Comparison of ENCODE assay signal across 8 mouse cellular contexts in the genomic region with DNA sequence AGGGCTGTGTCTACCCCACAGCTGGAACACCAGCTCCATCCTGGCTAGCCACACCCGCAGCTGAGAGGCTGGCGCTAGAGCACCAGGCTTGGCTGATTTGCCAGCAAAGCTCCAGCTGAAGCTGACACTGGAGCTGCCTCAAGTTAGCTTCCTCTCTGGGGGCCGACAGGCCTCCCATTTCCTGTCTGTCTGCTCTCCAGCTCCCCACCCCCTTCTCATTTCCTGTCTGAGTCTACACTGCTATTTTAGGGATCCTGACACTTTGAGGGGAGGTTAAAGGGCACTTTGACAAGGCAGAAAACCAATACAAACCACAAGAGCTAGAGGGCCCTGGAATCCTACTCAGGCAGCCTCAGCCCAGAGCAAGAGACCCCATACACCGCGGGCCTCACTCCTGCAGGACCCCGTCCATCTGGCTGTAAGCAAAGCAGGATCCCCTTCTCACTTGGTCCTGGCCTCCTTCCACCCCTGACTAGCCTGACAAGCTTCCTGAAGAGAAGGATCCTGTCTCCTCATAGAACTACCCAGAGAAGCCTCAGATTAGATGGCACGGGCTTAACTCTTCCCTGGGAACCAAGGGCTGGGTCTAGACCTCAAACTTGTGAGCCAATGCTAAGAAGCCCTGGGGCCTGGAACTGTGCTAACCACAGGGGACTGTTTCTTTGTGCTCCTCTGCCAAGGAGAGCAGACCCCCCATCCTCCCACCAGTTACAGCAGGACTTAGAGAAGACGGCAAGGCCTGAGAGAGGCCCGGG. TPM values are rescaled to one million over a fixed set of nuclear protein-coding genes. Genes with fewer than 3 reads are reported as not detected.
DNase-seq lines count a peak whose midpoint lies in the region; ATAC-seq lines count a peak whose summit lies in the region.

No protein-coding gene starts in this region.

- 63% methylated on average over 9 of the region's 9 CpGs for WGBS in midbrain, embryonic 10.5 days
- 63% methylated on average over 9 of the region's 9 CpGs for WGBS in midbrain, embryonic 11.5 days
- 27% methylated on average over 9 of the region's 9 CpGs for WGBS in embryonic facial prominence, embryonic 10.5 days
- 27% methylated on average over 9 of the region's 9 CpGs for WGBS in heart, embryonic 10.5 days
- 62% methylated on average over 9 of the region's 9 CpGs for WGBS in neural tube, embryonic 14.5 days

- peaks cover 16% of the 10 kb centered on the region for H3K36me3 ChIP-seq in midbrain, embryonic 10.5 days
- no peaks in the 10 kb centered on the region for H3K36me3 ChIP-seq in midbrain, embryonic 11.5 days (ENCODE audit: control insufficient read depth, insufficient read depth, low read length)
- peaks cover 51% of the 10 kb centered on the region for H3K36me3 ChIP-seq in embryonic facial prominence, embryonic 10.5 days (replicated peaks)
- H3K36me3 ChIP-seq in heart, embryonic 10.5 days: peaks cover 34% of the 10 kb centered on the region
- H3K36me3 ChIP-seq in neural tube, embryonic 14.5 days (ENCODE audit: control insufficient read depth, insufficient read depth, low read length): no peaks in the 10 kb centered on the region; the same call in 1 of the 2 replicates

- no peak overlapping the region for H3K4me2 ChIP-seq in midbrain, embryonic 11.5 days
- no peak overlapping the region for H3K4me2 ChIP-seq in neural tube, embryonic 14.5 days (ENCODE audit: low read depth, low read length)

- H3K9me3 ChIP-seq in midbrain, embryonic 10.5 days (replicated peaks): no peaks in the 10 kb centered on the region
- no peaks in the 10 kb centered on the region for H3K9me3 ChIP-seq in midbrain, embryonic 11.5 days (ENCODE audit: control insufficient read depth, low read length)
- H3K9me3 ChIP-seq in embryonic facial prominence, embryonic 10.5 days: no peaks in the 10 kb centered on the region
- no peaks in the 10 kb centered on the region for H3K9me3 ChIP-seq in heart, embryonic 10.5 days
- no peaks in the 10 kb centered on the region for H3K9me3 ChIP-seq in neural tube, embryonic 14.5 days (ENCODE audit: control insufficient read depth, low read length)

- peak; percentile 37 for DNase-seq in midbrain, embryonic 10.5 days (ENCODE audit: low spot score)
- no peak for DNase-seq in midbrain, embryonic 11.5 days (ENCODE audit: low spot score, missing footprints)
- peak; percentile 90 for DNase-seq in embryonic facial prominence, embryonic 10.5 days (ENCODE audit: low spot score)
- peak; percentile 91 for DNase-seq in heart, embryonic 10.5 days (ENCODE audit: low spot score)
- peak; percentile 71 to 86 for DNase-seq in kidney, adult 8-10 months
- DNase-seq in lung, adult 18-20 months: peak; percentile 87 to 91
- no peak for DNase-seq in cerebellum, postnatal 4 days (ENCODE audit: low spot score in 2 of 2)

- no peak overlapping the region; the same call in 1 of the 2 replicates for H3K9ac ChIP-seq in midbrain, embryonic 11.5 days (ENCODE audit: low read length)
- no peak overlapping the region for H3K9ac ChIP-seq in neural tube, embryonic 14.5 days (replicated peaks; ENCODE audit: low read depth, low read length)

- peaks cover 48% of the 10 kb centered on the region for H3K4me1 ChIP-seq in midbrain, embryonic 10.5 days
- H3K4me1 ChIP-seq in midbrain, embryonic 11.5 days (ENCODE audit: control insufficient read depth, insufficient read depth, low read length): no peaks in the 10 kb centered on the region; the same call in 1 of the 2 replicates
- H3K4me1 ChIP-seq in embryonic facial prominence, embryonic 10.5 days: peaks cover 91% of the 10 kb centered on the region
- H3K4me1 ChIP-seq in heart, embryonic 10.5 days: peaks cover 92% of the 10 kb centered on the region
- 0 out of 2 replicates have a peak, but pooled peaks cover 4% of the 10 kb centered on the region for H3K4me1 ChIP-seq in neural tube, embryonic 14.5 days (ENCODE audit: control insufficient read depth, insufficient read depth, low read length)

- ATAC-seq in midbrain, embryonic 11.5 days (ENCODE audit: low FRiP score): no peak
- peak; percentile 14; the same call in 1 of the 2 replicates for ATAC-seq in neural tube, embryonic 14.5 days (ENCODE audit: low read depth)

- peak overlapping the region; percentile 78 for H3K27ac ChIP-seq in midbrain, embryonic 10.5 days (replicated peaks)
- H3K27ac ChIP-seq in midbrain, embryonic 11.5 days (ENCODE audit: low read depth, low read length): no peak overlapping the region; the same call in 1 of the 2 replicates
- peak overlapping the region; percentile 94 for H3K27ac ChIP-seq in embryonic facial prominence, embryonic 10.5 days (replicated peaks)
- peak overlapping the region; percentile 92 for H3K27ac ChIP-seq in heart, embryonic 10.5 days
- peak overlapping the region; percentile 68 for H3K27ac ChIP-seq in neural tube, embryonic 14.5 days (ENCODE audit: low read depth, low read length)

- H3K4me3 ChIP-seq in midbrain, embryonic 10.5 days: no peak overlapping the region
- H3K4me3 ChIP-seq in midbrain, embryonic 11.5 days (ENCODE audit: low read depth, low read length): no peak overlapping the region
- peak overlapping the region; percentile 36 for H3K4me3 ChIP-seq in embryonic facial prominence, embryonic 10.5 days
- H3K4me3 ChIP-seq in heart, embryonic 10.5 days: peak overlapping the region; percentile 31
- H3K4me3 ChIP-seq in neural tube, embryonic 14.5 days (ENCODE audit: low read depth, low read length): no peak overlapping the region

- peaks cover 19% of the 10 kb centered on the region for H3K27me3 ChIP-seq in midbrain, embryonic 10.5 days (ENCODE audit: low read depth, poor library complexity, severe bottlenecking)
- H3K27me3 ChIP-seq in midbrain, embryonic 11.5 days (ENCODE audit: control insufficient read depth, insufficient read depth, low read length): no peaks in the 10 kb centered on the region
- H3K27me3 ChIP-seq in embryonic facial prominence, embryonic 10.5 days (replicated peaks; ENCODE audit: low read depth, poor library complexity, severe bottlenecking): no peaks in the 10 kb centered on the region
- H3K27me3 ChIP-seq in heart, embryonic 10.5 days (ENCODE audit: insufficient read depth, poor library complexity, severe bottlenecking): no peaks in the 10 kb centered on the region
- H3K27me3 ChIP-seq in neural tube, embryonic 14.5 days (ENCODE audit: control insufficient read depth, insufficient read depth, low read length): no peaks in the 10 kb centered on the region

RNA-seq across cellular contexts. Expression of a gene that starts 37.2 kb away (rescaled TPM):
- 10.9 and 12.6 TPM in 2 replicates for polyA plus RNA-seq in midbrain, embryonic 10.5 days (2016; fragmentation: Nextera tagmentation; extraction: Ambion mirVana)
- 8.6 and 8.9 TPM in 2 replicates for polyA plus RNA-seq in midbrain, embryonic 11.5 days (2014; fragmentation: Nextera tagmentation; extraction: Ambion mirVana)
- 24.4 and 25.6 TPM in 2 replicates for polyA plus RNA-seq in embryonic facial prominence, embryonic 10.5 days (2016; fragmentation: Nextera tagmentation; extraction: Ambion mirVana)
- polyA plus RNA-seq in heart, embryonic 10.5 days (2016; fragmentation: Nextera tagmentation; extraction: Ambion mirVana): 14.3 and 17.5 TPM in 2 replicates
- polyA plus RNA-seq in neural tube, embryonic 14.5 days (2014; fragmentation: Nextera tagmentation; extraction: Ambion mirVana): 7.3 and 8.8 TPM in 2 replicates

RNA-seq across cellular contexts. Expression of a gene that starts 37.4 kb away (rescaled TPM):
- 0.11 and 0.19 TPM in 2 replicates for polyA plus RNA-seq in midbrain, embryonic 10.5 days (2016; fragmentation: Nextera tagmentation; extraction: Ambion mirVana)
- polyA plus RNA-seq in midbrain, embryonic 11.5 days (2014; fragmentation: Nextera tagmentation; extraction: Ambion mirVana): 0.19 TPM in 1 of 2 replicates, not detected in the other
- polyA plus RNA-seq in embryonic facial prominence, embryonic 10.5 days (2016; fragmentation: Nextera tagmentation; extraction: Ambion mirVana): 0.30 TPM in 1 of 2 replicates, not detected in the other
- 0.19 and 0.37 TPM in 2 replicates for polyA plus RNA-seq in heart, embryonic 10.5 days (2016; fragmentation: Nextera tagmentation; extraction: Ambion mirVana)
- polyA plus RNA-seq in neural tube, embryonic 14.5 days (2014; fragmentation: Nextera tagmentation; extraction: Ambion mirVana): 0.53 and 0.66 TPM in 2 replicates

RNA-seq across cellular contexts. Expression of a gene that starts 38.2 kb away (rescaled TPM):
- 61.2 and 70.7 TPM in 2 replicates for polyA plus RNA-seq in midbrain, embryonic 10.5 days (2016; fragmentation: Nextera tagmentation; extraction: Ambion mirVana)
- 41.5 and 41.6 TPM in 2 replicates for polyA plus RNA-seq in midbrain, embryonic 11.5 days (2014; fragmentation: Nextera tagmentation; extraction: Ambion mirVana)
- polyA plus RNA-seq in embryonic facial prominence, embryonic 10.5 days (2016; fragmentation: Nextera tagmentation; extraction: Ambion mirVana): 72.3 and 76.1 TPM in 2 replicates
- polyA plus RNA-seq in heart, embryonic 10.5 days (2016; fragmentation: Nextera tagmentation; extraction: Ambion mirVana): 40.0 and 54.7 TPM in 2 replicates
- polyA plus RNA-seq in neural tube, embryonic 14.5 days (2014; fragmentation: Nextera tagmentation; extraction: Ambion mirVana): 96.9 and 113 TPM in 2 replicates

RNA-seq across cellular contexts. Expression of a gene that starts 59.6 kb away (rescaled TPM):
- 288 and 305 TPM in 2 replicates for polyA plus RNA-seq in midbrain, embryonic 10.5 days (2016; fragmentation: Nextera tagmentation; extraction: Ambion mirVana)
- polyA plus RNA-seq in midbrain, embryonic 11.5 days (2014; fragmentation: Nextera tagmentation; extraction: Ambion mirVana): 228 and 248 TPM in 2 replicates
- 262 and 273 TPM in 2 replicates for polyA plus RNA-seq in embryonic facial prominence, embryonic 10.5 days (2016; fragmentation: Nextera tagmentation; extraction: Ambion mirVana)
- 295 and 308 TPM in 2 replicates for polyA plus RNA-seq in heart, embryonic 10.5 days (2016; fragmentation: Nextera tagmentation; extraction: Ambion mirVana)
- 245 and 257 TPM in 2 replicates for polyA plus RNA-seq in neural tube, embryonic 14.5 days (2014; fragmentation: Nextera tagmentation; extraction: Ambion mirVana)

Comparison
In these comparisons a context has a peak if more than half of its experiments do, and no peak if none do; other contexts are left out.
1. DNase-seq: peak in midbrain, embryonic 10.5 days (single experiment), embryonic facial prominence, embryonic 10.5 days (single experiment), heart, embryonic 10.5 days (single experiment), kidney, adult 8-10 months (2 of 2) and lung, adult 18-20 months (2 of 2); none in midbrain, embryonic 11.5 days (single experiment) and cerebellum, postnatal 4 days (0 of 2).
2. H3K4me3 ChIP-seq: peak in embryonic facial prominence, embryonic 10.5 days (single experiment) and heart, embryonic 10.5 days (single experiment); none in midbrain, embryonic 10.5 days (single experiment), midbrain, embryonic 11.5 days (single experiment) and neural tube, embryonic 14.5 days (single experiment).